Mouse (Mus musculus): ENCODE results near the gene Hist2h2ab. TPM values are rescaled to one million over a fixed set of nuclear protein-coding genes. Genes with fewer than 3 reads are reported as not detected.

Hist2h2ab gene
- polyA plus RNA-seq, 1 experiment from 2014 or later, result not detected

GRCm38 (mm10) chr3:96220765-96221639, 1.3 kb downstream of the Hist2h2ab start, which contains the start of the genes Hist2h2ac and Hist2h2be:
Gene Hist2h2ac, minus strand, starts transcription at chr3:96220880.
Gene Hist2h2be, plus strand, starts transcription at chr3:96221119.
- under 1% methylated on average over 43 of the region's 43 CpGs for WGBS
- Histone ChIP-seq H3K4me1 (ENCODE audit: insufficient read depth) (peaks cover 15% of the 10 kb centered on the region; the same call in 1 of the 2 replicates), H3K9me3 (ENCODE audit: low read depth, low read length) (no peaks in the 10 kb centered on the region), H3K4me3 (ENCODE audit: low read depth, low read length) (peak within 1 kb of the TSS; percentile 52), H3K4me2 (peak within 1 kb of the TSS; percentile 93), H3K27me3 (ENCODE audit: insufficient read depth, low read length) (no peaks in the 10 kb centered on the region), H3K27ac (ENCODE audit: low read depth) (peak within 1 kb of the TSS; percentile 99), H3K36me3 (ENCODE audit: insufficient read depth) (no peaks in the 10 kb centered on the region), H3K9ac (peak within 1 kb of the TSS; percentile 82)
- peak; percentile 95 for ATAC-seq (ENCODE audit: insufficient read depth)
- TF ChIP-seq CTCF (IDR thresholded peaks at IDR 0.05; ENCODE audit: low read depth), result no peak
- peak; percentile 96 for DNase-seq

GRCm38 (mm10) chr3:96221640-96222038, 2.0 kb downstream of the Hist2h2ab start:
- no peak for TF ChIP-seq CTCF (IDR thresholded peaks at IDR 0.05; ENCODE audit: low read depth)
- H3K9me3 ChIP-seq (ENCODE audit: low read depth, low read length), result no peaks in the 10 kb centered on the region
- ATAC-seq (ENCODE audit: insufficient read depth), result no peak
- H3K27ac ChIP-seq (ENCODE audit: low read depth), result peak overlapping the region; percentile 99
- 25% methylated on average over 9 of the region's 9 CpGs for WGBS
- peak overlapping the region; percentile 93 for H3K4me2 ChIP-seq
- no peaks in the 10 kb centered on the region for H3K27me3 ChIP-seq (ENCODE audit: insufficient read depth, low read length)
- no peaks in the 10 kb centered on the region for H3K36me3 ChIP-seq (ENCODE audit: insufficient read depth)
- H3K4me1 ChIP-seq (ENCODE audit: insufficient read depth), result peaks cover 16% of the 10 kb centered on the region; the same call in 1 of the 2 replicates
- peak; percentile 17 for DNase-seq
- peak overlapping the region; percentile 52 for H3K4me3 ChIP-seq (ENCODE audit: low read depth, low read length)
- peak overlapping the region; percentile 56 for H3K9ac ChIP-seq

- Histone ChIP-seq H3K9ac (no peak overlapping the region), H3K4me1 (ENCODE audit: insufficient read depth) (peaks cover 19% of the 10 kb centered on the region; the same call in 1 of the 2 replicates), H3K4me2 (peak overlapping the region; percentile 93), H3K9me3 (ENCODE audit: low read depth, low read length) (no peaks in the 10 kb centered on the region), H3K4me3 (ENCODE audit: low read depth, low read length) (peak overlapping the region; percentile 52; the same call in 1 of the 2 replicates), H3K27me3 (ENCODE audit: insufficient read depth, low read length) (no peaks in the 10 kb centered on the region), H3K27ac (ENCODE audit: low read depth) (no peak overlapping the region), H3K36me3 (ENCODE audit: insufficient read depth) (no peaks in the 10 kb centered on the region)
- TF ChIP-seq CTCF (IDR thresholded peaks at IDR 0.05; ENCODE audit: low read depth), result no peak
- ATAC-seq (ENCODE audit: insufficient read depth), result no peak
- 93% methylated on average over 4 of the region's 4 CpGs for WGBS
- no peak for DNase-seq
Measured at GRCm38 (mm10) chr3:96222774-96223173, 3.1 kb downstream of the Hist2h2ab start.

- Histone ChIP-seq H3K27me3 (ENCODE audit: insufficient read depth, low read length) (no peaks in the 10 kb centered on the region), H3K4me1 (ENCODE audit: insufficient read depth) (peaks cover 19% of the 10 kb centered on the region; the same call in 1 of the 2 replicates), H3K9me3 (ENCODE audit: low read depth, low read length) (no peaks in the 10 kb centered on the region), H3K27ac (ENCODE audit: low read depth) (no peak overlapping the region), H3K4me3 (ENCODE audit: low read depth, low read length) (no peak overlapping the region), H3K4me2 (no peak overlapping the region), H3K9ac (peak overlapping the region; percentile 9; the same call in 1 of the 2 replicates), H3K36me3 (ENCODE audit: insufficient read depth) (no peaks in the 10 kb centered on the region)
- TF ChIP-seq CTCF (IDR thresholded peaks at IDR 0.05; ENCODE audit: low read depth), result no peak
- WGBS, result 52% methylated on average over 2 of the region's 2 CpGs
- no peak for DNase-seq
- no peak for ATAC-seq (ENCODE audit: insufficient read depth)
Measured at GRCm38 (mm10) chr3:96225421-96225820, 5.8 kb downstream of the Hist2h2ab start.

GRCm38 (mm10) chr3:96226695-96227648, 7.3 kb downstream of the Hist2h2ab start:
- no peak for TF ChIP-seq CTCF (IDR thresholded peaks at IDR 0.05; ENCODE audit: low read depth)
- ATAC-seq (ENCODE audit: insufficient read depth) (peak; percentile 29; the same call in 1 of the 2 replicates), DNase-seq (no peak)
- no peaks in the 10 kb centered on the region for H3K36me3 ChIP-seq (ENCODE audit: insufficient read depth)
- peaks cover 15% of the 10 kb centered on the region; the same call in 1 of the 2 replicates for H3K4me1 ChIP-seq (ENCODE audit: insufficient read depth)
- H3K27ac ChIP-seq (ENCODE audit: low read depth), result peak overlapping the region; percentile 18; the same call in 1 of the 2 replicates
- no peak overlapping the region for H3K9ac ChIP-seq
- no peaks in the 10 kb centered on the region for H3K9me3 ChIP-seq (ENCODE audit: low read depth, low read length)
- H3K4me3 ChIP-seq (ENCODE audit: low read depth, low read length), result no peak overlapping the region
- H3K27me3 ChIP-seq (ENCODE audit: insufficient read depth, low read length), result no peaks in the 10 kb centered on the region
- no peak overlapping the region for H3K4me2 ChIP-seq
- WGBS, result 49% methylated on average over 8 of the region's 8 CpGs

- no peak overlapping the region for H3K4me3 ChIP-seq (ENCODE audit: low read depth, low read length)
- ATAC-seq (ENCODE audit: insufficient read depth) (no peak), DNase-seq (no peak)
- H3K27me3 ChIP-seq (ENCODE audit: insufficient read depth, low read length), result no peaks in the 10 kb centered on the region
- no peaks in the 10 kb centered on the region for H3K9me3 ChIP-seq (ENCODE audit: low read depth, low read length)
- 0 out of 2 replicates have a peak, but pooled peaks cover 5% of the 10 kb centered on the region for H3K4me1 ChIP-seq (ENCODE audit: insufficient read depth)
- TF ChIP-seq CTCF (IDR thresholded peaks at IDR 0.05; ENCODE audit: low read depth), result no peak
- H3K9ac ChIP-seq, result no peak overlapping the region
- no peak overlapping the region for H3K4me2 ChIP-seq
- no peaks in the 10 kb centered on the region for H3K36me3 ChIP-seq (ENCODE audit: insufficient read depth)
- 48% methylated on average over 2 of the region's 2 CpGs for WGBS
- H3K27ac ChIP-seq (ENCODE audit: low read depth), result no peak overlapping the region
Measured at GRCm38 (mm10) chr3:96228828-96229227, 9.2 kb downstream of the Hist2h2ab start.

All from lung, embryonic 14.5 days (tissue).